Mouse (Mus musculus) gastrocnemius, adult 8-10 months (tissue): Measurements from ENCODE around the gene Dcaf4. TPM values are rescaled to one million over a fixed set of nuclear protein-coding genes. Genes with fewer than 3 reads are reported as not detected.
A peak's percentile ranks its signal among the peaks of the same experiment; 100 is the strongest.

Experiments used
- DNase-seq, 2 experiments: peaks; one replicate each; pipeline ENCODE4 v3.0.0; 2022; ENCODE audit warnings: low spot score in 2 of 2
- total RNA-seq, 4 experiments: library from RNA; stranded (reverse); gene quantifications; 2 replicates each; pipeline ENCODE4 v1.2.4; 2022

Gene Dcaf4
- total RNA-seq, 4 experiments from 2014 or later: 18.7 to 30.4 (median 20.5) TPM

- no peak for DNase-seq
These were observed 23.7 kb downstream of the Dcaf4 start for GRCm38 (mm10) chr12:83543997-83544396.

GRCm38 (mm10) chr12:83544791-83545190, 24.5 kb downstream of the Dcaf4 start:
- DNase-seq: peak in 1 of 2 experiments; percentile 37

GRCm38 (mm10) chr12:83551305-83551704, 31.0 kb downstream of the Dcaf4 start:
- no peak for DNase-seq

- no peak for DNase-seq
These were observed 33.5 kb downstream of the Dcaf4 start for GRCm38 (mm10) chr12:83553816-83554215.

- no peak for DNase-seq
These were observed 35.3 kb downstream of the Dcaf4 start for GRCm38 (mm10) chr12:83555605-83556004.

GRCm38 (mm10) chr12:83558496-83558895, 38.2 kb downstream of the Dcaf4 start:
- peak in 1 of 2 experiments; percentile 47 for DNase-seq

GRCm38 (mm10) chr12:83560189-83560588, 39.9 kb downstream of the Dcaf4 start:
- no peak for DNase-seq

GRCm38 (mm10) chr12:83562589-83562988, 42.3 kb downstream of the Dcaf4 start:
- no peak for DNase-seq

GRCm38 (mm10) chr12:83569866-83570265, 49.6 kb downstream of the Dcaf4 start:
- no peak for DNase-seq

- DNase-seq: no peak
These were observed 52.5 kb downstream of the Dcaf4 start for GRCm38 (mm10) chr12:83572717-83573116.

- no peak for DNase-seq
These were observed 57.2 kb downstream of the Dcaf4 start for GRCm38 (mm10) chr12:83577445-83577844.

- DNase-seq: no peak
These were observed 58.1 kb downstream of the Dcaf4 start for GRCm38 (mm10) chr12:83578356-83578755.

- DNase-seq: peak in 1 of 2 experiments; percentile 5
These were observed 58.8 kb downstream of the Dcaf4 start for GRCm38 (mm10) chr12:83578896-83579569.

- no peak for DNase-seq
These were observed 60.0 kb downstream of the Dcaf4 start for GRCm38 (mm10) chr12:83580283-83580682.

- no peak for DNase-seq
These were observed 61.8 kb downstream of the Dcaf4 start for GRCm38 (mm10) chr12:83582106-83582505.

GRCm38 (mm10) chr12:83582747-83583146, 62.5 kb downstream of the Dcaf4 start:
- DNase-seq: no peak

- no peak for DNase-seq
These were observed 66.4 kb downstream of the Dcaf4 start for GRCm38 (mm10) chr12:83586628-83587027.

Other genes starting within 250 kb of the Dcaf4 start
- 10 to 100 TPM; 16.1 to 21.9 (median 20.1) TPM for gene Dpf3, start 32.8 kb upstream of the Dcaf4 start, total RNA-seq
- gene Zfyve1, start 76.8 kb downstream of the Dcaf4 start, total RNA-seq: 10 to 100 TPM; 19.4 to 29.8 (median 25.8) TPM
- gene Rbm25, start 110.8 kb downstream of the Dcaf4 start, total RNA-seq: 10 to 100 TPM; 35.6 to 50.7 (median 40.7) TPM
- gene Psen1, start 167.7 kb downstream of the Dcaf4 start, total RNA-seq: 10 to 100 TPM; 24.9 to 33.0 (median 28.3) TPM
- gene Papln, start 243.2 kb downstream of the Dcaf4 start, total RNA-seq: under 1 TPM; 0.24 to 0.99 (median 0.73) TPM